Comparison of ENCODE assay signal across 31 mouse cellular contexts in genomic region chr2:11445722-11446121, GRCm38 (mm10).
"Had no signal": no experiment of that assay in that cellular context is flagged by ENCODE, and none has a peak within 500 bp of the region (broad histone marks: within the 10 kb centered on the region; RNA-seq: fewer than 3 reads in every experiment).

No protein-coding gene starts in this region.

- ATAC-seq: liver, embryonic 12.5 days; liver, postnatal 0 days; lung, postnatal 0 days; midbrain, embryonic 13.5 days; midbrain, embryonic 15.5 days; midbrain, embryonic 16.5 days had no signal

- H3K4me2 ChIP-seq: limb, embryonic 12.5 days; limb, embryonic 13.5 days; limb, embryonic 15.5 days; liver, embryonic 12.5 days; liver, embryonic 13.5 days; liver, embryonic 15.5 days; lung, embryonic 14.5 days; lung, embryonic 15.5 days; midbrain, embryonic 11.5 days; midbrain, embryonic 12.5 days; midbrain, embryonic 13.5 days; midbrain, embryonic 15.5 days; neural tube, embryonic 12.5 days had no signal

- H3K9me3 ChIP-seq: limb, embryonic 10.5 days; limb, embryonic 12.5 days; limb, embryonic 13.5 days; limb, embryonic 15.5 days; liver, embryonic 12.5 days; liver, embryonic 13.5 days; liver, embryonic 15.5 days; lung, embryonic 15.5 days; megakaryocyte, embryonic 14.5 days; midbrain, embryonic 10.5 days; midbrain, embryonic 12.5 days; midbrain, embryonic 13.5 days; midbrain, embryonic 15.5 days; neural tube, embryonic 12.5 days had no signal

- H3K4me3 ChIP-seq: limb, embryonic 10.5 days; limb, embryonic 12.5 days; limb, embryonic 13.5 days; limb, embryonic 15.5 days; liver, embryonic 12.5 days; liver, embryonic 13.5 days; liver, embryonic 15.5 days; lung, embryonic 15.5 days; megakaryocyte, embryonic 14.5 days; midbrain, embryonic 10.5 days; midbrain, embryonic 12.5 days; midbrain, embryonic 13.5 days; midbrain, embryonic 15.5 days; myocyte; neural tube, embryonic 12.5 days had no signal

- H3K36me3 ChIP-seq: limb, embryonic 10.5 days; limb, embryonic 12.5 days; limb, embryonic 13.5 days; limb, embryonic 15.5 days; liver, embryonic 12.5 days; liver, embryonic 13.5 days; liver, embryonic 15.5 days; lung, embryonic 15.5 days; midbrain, embryonic 10.5 days; midbrain, embryonic 12.5 days; midbrain, embryonic 13.5 days; midbrain, embryonic 15.5 days; neural tube, embryonic 12.5 days had no signal

- H3K27ac ChIP-seq: limb, embryonic 10.5 days; limb, embryonic 12.5 days; limb, embryonic 13.5 days; limb, embryonic 15.5 days; liver, embryonic 12.5 days; liver, embryonic 13.5 days; liver, embryonic 14.5 days; liver, embryonic 15.5 days; lung, embryonic 15.5 days; macrophage; midbrain, embryonic 10.5 days; midbrain, embryonic 12.5 days; midbrain, embryonic 13.5 days; midbrain, embryonic 15.5 days; neural tube, embryonic 12.5 days had no signal

- H3K9ac ChIP-seq: limb, embryonic 12.5 days; limb, embryonic 13.5 days; limb, embryonic 15.5 days; liver, embryonic 12.5 days; liver, embryonic 13.5 days; liver, embryonic 14.5 days; liver, embryonic 15.5 days; liver, postnatal 0 days; lung, embryonic 14.5 days; lung, embryonic 15.5 days; midbrain, embryonic 12.5 days; midbrain, embryonic 13.5 days; midbrain, embryonic 15.5 days; neural tube, embryonic 12.5 days had no signal

- DNase-seq: left cerebral cortex, postnatal 4 days; liver; liver, embryonic 13.5 days; liver, postnatal 0 days; lung, adult 18-20 months; lung, adult 2 months; lung, embryonic 14.5 days; lung, postnatal 10 days; lung, postnatal 14 days; lung, postnatal 36 days; lung, postnatal 4 days; midbrain, embryonic 14.5 days had no signal

- H3K27me3 ChIP-seq: limb, embryonic 12.5 days; limb, embryonic 13.5 days; limb, embryonic 15.5 days; liver, embryonic 12.5 days; liver, embryonic 13.5 days; liver, embryonic 15.5 days; lung, embryonic 15.5 days; midbrain, embryonic 12.5 days; midbrain, embryonic 13.5 days; midbrain, embryonic 15.5 days; neural tube, embryonic 12.5 days had no signal

- H3K4me1 ChIP-seq: limb, embryonic 10.5 days; limb, embryonic 12.5 days; limb, embryonic 13.5 days; limb, embryonic 15.5 days; liver, embryonic 12.5 days; liver, embryonic 13.5 days; liver, embryonic 15.5 days; lung, embryonic 15.5 days; midbrain, embryonic 12.5 days; midbrain, embryonic 13.5 days; midbrain, embryonic 15.5 days; neural tube, embryonic 12.5 days had no signal
